Mouse (Mus musculus) heart, postnatal 0 days (tissue): ENCODE measurements around the gene Abcb11.

ENCODE experiments used
- CTCF ChIP-seq: IDR thresholded peaks from 2 replicates; pipeline ENCODE4 v1.5.1; 2016; ENCODE audit warnings: antibody characterized with exemption, control low read depth, low read depth
- EP300 ChIP-seq: IDR thresholded peaks from 2 replicates; pipeline ENCODE4 v1.6.1; 2016; ENCODE audit warnings: antibody characterized with exemption, low read depth

DNA sequence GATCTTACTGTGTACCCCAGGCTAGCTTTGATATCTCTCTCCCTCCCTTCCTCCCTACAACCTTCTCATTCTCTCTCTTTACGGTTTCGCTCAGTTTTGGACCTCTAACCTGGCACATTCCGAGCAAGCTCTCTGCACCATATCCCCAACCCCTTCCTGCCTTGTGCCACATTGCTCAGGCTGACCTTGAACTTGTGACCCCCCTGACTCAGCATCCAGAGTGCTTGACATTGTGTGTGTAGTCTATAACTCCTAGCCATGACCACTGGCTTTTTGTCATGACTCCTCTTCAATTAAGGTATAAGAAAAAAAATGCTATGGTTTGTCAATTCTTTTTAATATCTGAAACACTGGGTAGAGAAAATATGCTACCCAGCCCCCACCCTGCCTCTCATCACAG lies 132.7 kb downstream of the Abcb11 start:
- TF ChIP-seq EP300 (no peak), CTCF (no peak)
